Mouse (Mus musculus): ENCODE results near the gene Tmem175. TPM values are rescaled to one million over a fixed set of nuclear protein-coding genes. Genes with fewer than 3 reads are reported as not detected.

Tmem175 gene
- total and polyA plus RNA-seq, 2 experiments from 2014 or later: 34.2 to 37.6 TPM

GRCm38 (mm10) chr5:108651136-108651720 lies 21.7 kb downstream of the Tmem175 start:
- no peaks in the 10 kb centered on the region for H3K27me3 ChIP-seq (ENCODE audit: insufficient read depth, low read length)
- ATAC-seq (ENCODE audit: low FRiP score) (no peak), DNase-seq (ENCODE audit: low spot score) (no peak)
- H3K4me2 ChIP-seq (ENCODE audit: low read depth, low read length, poor library complexity, severe bottlenecking): no peak overlapping the region
- no peaks in the 10 kb centered on the region for H3K9me3 ChIP-seq (ENCODE audit: low read length)
- 83% methylated on average over 5 of the region's 5 CpGs for WGBS
- TF ChIP-seq CTCF (IDR thresholded peaks at IDR 0.05): no peak
- no peak overlapping the region for H3K4me3 ChIP-seq (ENCODE audit: low read depth, low read length)
- no peaks in the 10 kb centered on the region for H3K4me1 ChIP-seq (ENCODE audit: insufficient read depth, low read length)
- H3K9ac ChIP-seq (replicated peaks; ENCODE audit: low read length, poor library complexity, severe bottlenecking): no peak overlapping the region
- H3K27ac ChIP-seq (ENCODE audit: low read depth, low read length): no peak overlapping the region
- peaks cover 68% of the 10 kb centered on the region for H3K36me3 ChIP-seq (ENCODE audit: insufficient read depth, low read length)

- WGBS: 76% methylated on average over 1 of the region's 1 CpGs
- ATAC-seq (ENCODE audit: low FRiP score): peak; percentile 55; the same call in 1 of the 2 replicates
Observed at GRCm38 (mm10) chr5:108651823-108652222, 22.3 kb downstream of the Tmem175 start.

GRCm38 (mm10) chr5:108653341-108653740 lies 23.8 kb downstream of the Tmem175 start:
- H3K9me3 ChIP-seq (ENCODE audit: low read length): no peaks in the 10 kb centered on the region
- ATAC-seq (ENCODE audit: low FRiP score): no peak
- TF ChIP-seq CTCF (IDR thresholded peaks at IDR 0.05): no peak
- no peak overlapping the region for H3K27ac ChIP-seq (ENCODE audit: low read depth, low read length)
- H3K27me3 ChIP-seq (ENCODE audit: insufficient read depth, low read length): no peaks in the 10 kb centered on the region
- WGBS: 90% methylated on average over 6 of the region's 6 CpGs
- DNase-seq (ENCODE audit: low spot score): no peak
- peaks cover 78% of the 10 kb centered on the region for H3K36me3 ChIP-seq (ENCODE audit: insufficient read depth, low read length)
- H3K9ac ChIP-seq (replicated peaks; ENCODE audit: low read length, poor library complexity, severe bottlenecking): no peak overlapping the region
- no peaks in the 10 kb centered on the region; the same call in 1 of the 2 replicates for H3K4me1 ChIP-seq (ENCODE audit: insufficient read depth, low read length)
- H3K4me3 ChIP-seq (ENCODE audit: low read depth, low read length): no peak overlapping the region
- no peak overlapping the region for H3K4me2 ChIP-seq (ENCODE audit: low read depth, low read length, poor library complexity, severe bottlenecking)

More at GRCm38 (mm10) chr5:108651823-108652222, 22.3 kb downstream of the Tmem175 start:
- Histone ChIP-seq H3K27ac (ENCODE audit: low read depth, low read length) (no peak overlapping the region), H3K4me2 (ENCODE audit: low read depth, low read length, poor library complexity, severe bottlenecking) (no peak overlapping the region), H3K4me3 (ENCODE audit: low read depth, low read length) (no peak overlapping the region), H3K9ac (replicated peaks; ENCODE audit: low read length, poor library complexity, severe bottlenecking) (no peak overlapping the region), H3K27me3 (ENCODE audit: insufficient read depth, low read length) (no peaks in the 10 kb centered on the region), H3K36me3 (ENCODE audit: insufficient read depth, low read length) (peaks cover 72% of the 10 kb centered on the region), H3K4me1 (ENCODE audit: insufficient read depth, low read length) (no peaks in the 10 kb centered on the region), H3K9me3 (ENCODE audit: low read length) (no peaks in the 10 kb centered on the region)
- DNase-seq (ENCODE audit: low spot score): peak; percentile 84
- TF ChIP-seq CTCF (IDR thresholded peaks at IDR 0.05): peak; percentile 90

GRCm38 (mm10) chr5:108654444-108654990 lies 24.9 kb downstream of the Tmem175 start:
- ATAC-seq (ENCODE audit: low FRiP score) (no peak), DNase-seq (ENCODE audit: low spot score) (no peak)
- no peak overlapping the region for H3K4me2 ChIP-seq (ENCODE audit: low read depth, low read length, poor library complexity, severe bottlenecking)
- H3K9ac ChIP-seq (replicated peaks; ENCODE audit: low read length, poor library complexity, severe bottlenecking): no peak overlapping the region
- no peak for TF ChIP-seq CTCF (IDR thresholded peaks at IDR 0.05)
- no peak overlapping the region for H3K27ac ChIP-seq (ENCODE audit: low read depth, low read length)
- H3K4me1 ChIP-seq (ENCODE audit: insufficient read depth, low read length): peaks cover 2% of the 10 kb centered on the region; the same call in 1 of the 2 replicates
- no peak overlapping the region for H3K4me3 ChIP-seq (ENCODE audit: low read depth, low read length)
- H3K36me3 ChIP-seq (ENCODE audit: insufficient read depth, low read length): peaks cover 69% of the 10 kb centered on the region
- H3K27me3 ChIP-seq (ENCODE audit: insufficient read depth, low read length): no peaks in the 10 kb centered on the region
- 96% methylated on average over 10 of the region's 10 CpGs for WGBS
- no peaks in the 10 kb centered on the region for H3K9me3 ChIP-seq (ENCODE audit: low read length)

DNA sequence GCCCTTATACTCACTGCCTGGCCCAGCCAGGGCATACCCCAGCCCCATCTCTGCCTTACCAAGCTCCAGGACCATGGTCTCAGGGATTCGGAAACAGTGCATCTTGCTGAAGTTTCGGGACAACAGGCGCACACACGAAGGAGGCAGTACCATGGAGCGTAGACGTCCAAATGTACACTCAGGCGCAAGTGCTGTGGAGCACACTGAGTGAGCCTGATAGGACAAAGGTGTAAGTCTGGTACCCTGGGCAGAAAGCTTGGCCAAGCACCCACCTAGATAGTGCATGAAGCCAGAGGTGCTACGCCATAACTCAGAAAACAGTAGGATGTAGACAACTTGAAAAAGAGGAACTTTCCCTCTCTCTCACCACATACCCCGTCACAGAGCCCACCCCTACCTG lies 25.8 kb downstream of the Tmem175 start:
- H3K27ac ChIP-seq (ENCODE audit: low read depth, low read length): no peak overlapping the region
- H3K36me3 ChIP-seq (ENCODE audit: insufficient read depth, low read length): peaks cover 62% of the 10 kb centered on the region
- DNase-seq (ENCODE audit: low spot score) (no peak), ATAC-seq (ENCODE audit: low FRiP score) (no peak)
- H3K4me2 ChIP-seq (ENCODE audit: low read depth, low read length, poor library complexity, severe bottlenecking): no peak overlapping the region
- no peak overlapping the region for H3K9ac ChIP-seq (replicated peaks; ENCODE audit: low read length, poor library complexity, severe bottlenecking)
- TF ChIP-seq CTCF (IDR thresholded peaks at IDR 0.05): no peak
- H3K27me3 ChIP-seq (ENCODE audit: insufficient read depth, low read length): no peaks in the 10 kb centered on the region
- peaks cover 6% of the 10 kb centered on the region; the same call in 1 of the 2 replicates for H3K4me1 ChIP-seq (ENCODE audit: insufficient read depth, low read length)
- H3K4me3 ChIP-seq (ENCODE audit: low read depth, low read length): no peak overlapping the region
- H3K9me3 ChIP-seq (ENCODE audit: low read length): no peaks in the 10 kb centered on the region
- 93% methylated on average over 9 of the region's 9 CpGs for WGBS

DNA sequence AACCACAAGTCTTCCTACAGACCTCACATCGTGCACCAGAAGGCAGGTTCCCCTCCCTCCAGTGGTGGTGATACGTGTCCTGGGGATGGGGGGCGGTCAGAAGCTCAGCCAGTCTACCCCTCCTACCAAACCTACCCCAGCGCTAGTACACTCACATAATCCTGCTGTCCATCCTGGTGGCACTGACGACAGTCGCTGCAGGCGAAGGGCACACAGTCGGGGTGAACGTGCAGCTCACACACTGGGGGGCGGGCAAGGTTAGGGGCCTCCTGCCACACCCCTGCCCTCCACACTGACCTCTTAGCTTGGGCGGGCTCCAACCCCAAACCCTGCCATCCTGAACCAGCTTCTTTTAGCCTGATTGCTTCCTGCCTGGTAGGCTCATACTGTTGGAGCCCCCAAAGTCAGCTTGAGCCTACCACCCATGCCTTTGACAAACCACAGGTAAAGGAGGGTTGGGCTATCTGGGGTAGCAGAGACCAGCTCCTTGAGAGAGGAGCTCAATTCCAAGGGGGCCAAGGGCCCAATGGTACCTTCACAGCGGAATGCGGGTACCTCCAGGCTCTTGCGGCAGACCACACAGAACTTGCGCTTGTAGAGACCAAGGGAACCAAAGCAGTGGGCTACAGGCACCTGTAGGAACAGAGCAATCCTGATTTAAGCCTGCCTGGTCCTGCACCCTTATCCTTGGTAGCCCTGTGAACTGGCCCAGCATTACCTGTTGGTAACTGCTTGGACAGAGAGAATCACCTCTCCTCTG lies 26.5 kb downstream of the Tmem175 start:
- no peak for ATAC-seq (ENCODE audit: low FRiP score)
- no peak for TF ChIP-seq CTCF (IDR thresholded peaks at IDR 0.05)
- 91% methylated on average over 15 of the region's 15 CpGs for whole genome bisulfite sequencing
- H3K4me2 ChIP-seq (ENCODE audit: low read depth, low read length, poor library complexity, severe bottlenecking): no peak overlapping the region
- no peak for DNase-seq (ENCODE audit: low spot score)
- H3K4me1 ChIP-seq (ENCODE audit: insufficient read depth, low read length): peaks cover 6% of the 10 kb centered on the region; the same call in 1 of the 2 replicates
- H3K27ac ChIP-seq (ENCODE audit: low read depth, low read length): no peak overlapping the region
- no peaks in the 10 kb centered on the region for H3K27me3 ChIP-seq (ENCODE audit: insufficient read depth, low read length)
- peaks cover 56% of the 10 kb centered on the region for H3K36me3 ChIP-seq (ENCODE audit: insufficient read depth, low read length)
- H3K4me3 ChIP-seq (ENCODE audit: low read depth, low read length): no peak overlapping the region
- H3K9me3 ChIP-seq (ENCODE audit: low read length): no peaks in the 10 kb centered on the region
- no peak overlapping the region for H3K9ac ChIP-seq (replicated peaks; ENCODE audit: low read length, poor library complexity, severe bottlenecking)
